Mouse (Mus musculus) lung, postnatal 0 days (tissue): ENCODE data around the gene C7.

Experiments
- CTCF ChIP-seq: IDR thresholded peaks from 2 replicates; pipeline ENCODE4 v1.5.1; 2016; ENCODE audit warnings: antibody characterized with exemption, mild to moderate bottlenecking
- EP300 ChIP-seq: IDR thresholded peaks from 2 replicates; pipeline ENCODE4 v1.6.1; 2016; ENCODE audit warnings: antibody characterized with exemption, mild to moderate bottlenecking, control low read depth

- TF ChIP-seq CTCF (no peak), EP300 (no peak)
Observed at GRCm38 (mm10) chr15:5029256-5029655, 34.3 kb downstream of the C7 start.
